Mouse (Mus musculus): ENCODE measurements at regions not wholly inside any gene's neighbourhood (a gene's known extent, or its start where the extent isn't known, plus 50 kb on each side); places are given as distances from the start of the nearest gene placed in this dataset.

- no peak for DNase-seq
These were observed 287.8 kb upstream of the Vrk2 start for GRCm38 (mm10) chr11:26881635-26882034.

Data from adrenal gland, postnatal 36 days (tissue).